Mouse (Mus musculus) liver, embryonic 14.5 days (tissue): ENCODE results near the gene Mrpl37. TPM values are rescaled to one million over a fixed set of nuclear protein-coding genes. Genes with fewer than 3 reads are reported as not detected.

Experiments
- ATAC-seq: fragments of 200-750 bp; cut with Nextera tagmentation; 2 replicates; pipeline ENCODE4 v1.8.0; 2017; ENCODE audit warnings: moderate number of reproducible peaks, mild to moderate bottlenecking, moderate library complexity; ENCODE audit not compliant: insufficient read depth
- DNase-seq, 3 experiments: peaks; one replicate each; pipeline ENCODE4 v3.0.0-alpha.2; 2012 to 2013; ENCODE audit warnings: low read depth in 3 of 3, low spot score in 3 of 3
- H3K27ac ChIP-seq: fragments of 300-500 bp; sonication (generic); 2 replicates; pipeline ENCODE4 v1.5.1; 2014; ENCODE audit warnings: moderate library complexity, mild to moderate bottlenecking, control low read depth, inconsistent platforms
- H3K27me3 ChIP-seq: fragments of 300-500 bp; sonication (generic); 2 replicates; pipeline ENCODE4 v1.6.1; 2014; ENCODE audit warnings: mild to moderate bottlenecking, low read length, moderate library complexity; ENCODE audit not compliant: control insufficient read depth, insufficient read depth
- H3K36me3 ChIP-seq: fragments of 300-500 bp; sonication (generic); replicated peaks from 2 replicates; pipeline ENCODE4 v1.6.1; 2014; ENCODE audit warnings: low read depth; ENCODE audit not compliant: control insufficient read depth, insufficient read depth
- H3K4me1 ChIP-seq, 2 experiments: fragments of 200-500 bp in 1 of 2; fragments of 300-500 bp in 1 of 2; sonication (generic) in 1 of 2; replicated peaks; 2 replicates each; pipeline ENCODE4 v1.6.1; 2012 to 2014; ENCODE audit warnings: antibody characterized with exemption in 1 of 2, inconsistent platforms in 1 of 2, low read length in 1 of 2; ENCODE audit not compliant: control insufficient read depth in 2 of 2, insufficient read depth in 2 of 2
- H3K4me2 ChIP-seq: fragments of 300-500 bp; sonication (generic); 2 replicates; pipeline ENCODE4 v1.6.1; 2014; ENCODE audit warnings: low read depth, mild to moderate bottlenecking, control low read depth, moderate library complexity
- H3K4me3 ChIP-seq, 2 experiments: fragments of 200-500 bp in 1 of 2; fragments of 300-500 bp in 1 of 2; sonication (generic) in 1 of 2; 2 replicates each; pipeline ENCODE4 v1.5.1; 2012 to 2014; ENCODE audit warnings: low read depth in 2 of 2, low read length in 2 of 2, mild to moderate bottlenecking in 2 of 2, control low read depth in 1 of 2, inconsistent platforms in 1 of 2, moderate library complexity in 1 of 2; ENCODE audit not compliant: insufficient read depth in 1 of 2
- H3K9ac ChIP-seq: fragments of 300-500 bp; sonication (generic); replicated peaks from 2 replicates; pipeline ENCODE4 v1.6.1; 2014; ENCODE audit warnings: mild to moderate bottlenecking, control low read depth, moderate library complexity
- H3K9me3 ChIP-seq: fragments of 300-500 bp; sonication (generic); 2 replicates; pipeline ENCODE4 v1.6.1; 2016; ENCODE audit warnings: low read length, mixed read lengths; ENCODE audit not compliant: control insufficient read depth
- CTCF ChIP-seq: IDR thresholded peaks from 2 replicates; pipeline ENCODE4 v1.5.1; 2016; ENCODE audit warnings: antibody characterized with exemption, low read depth, control low read depth
- EP300 ChIP-seq: IDR thresholded peaks from 2 replicates; pipeline ENCODE4 v1.6.1; 2016; ENCODE audit warnings: antibody characterized with exemption, low read depth
- WGBS: fragments of 180-500 bp; shearing (Covaris S2); extraction: QIAGEN DNeasy Blood & Tissue Kit; methylation state at CpG from one replicate; pipeline ENCODE4 v1.1.7; 2014; ENCODE audit not compliant: insufficient replicate concordance; 5-methylcytosine and 5-hydroxymethylcytosine counted together
- polyA plus RNA-seq, 2 experiments: library from polyadenylated mRNA; depleted of rRNA in 1 of 2; stranded (reverse) in 1 of 2; unstranded in 1 of 2; fragments of >200 nt; fragmentation: Nextera tagmentation in 1 of 2; extraction: Ambion mirVana in 1 of 2; gene quantifications; 2 replicates each; pipeline versions ENCODE4 v1.2.1 to v1.2.3; 2012 to 2014

Gene Mrpl37
- polyA plus RNA-seq, 2 experiments: 36.4 to 57.9 TPM

DNA sequence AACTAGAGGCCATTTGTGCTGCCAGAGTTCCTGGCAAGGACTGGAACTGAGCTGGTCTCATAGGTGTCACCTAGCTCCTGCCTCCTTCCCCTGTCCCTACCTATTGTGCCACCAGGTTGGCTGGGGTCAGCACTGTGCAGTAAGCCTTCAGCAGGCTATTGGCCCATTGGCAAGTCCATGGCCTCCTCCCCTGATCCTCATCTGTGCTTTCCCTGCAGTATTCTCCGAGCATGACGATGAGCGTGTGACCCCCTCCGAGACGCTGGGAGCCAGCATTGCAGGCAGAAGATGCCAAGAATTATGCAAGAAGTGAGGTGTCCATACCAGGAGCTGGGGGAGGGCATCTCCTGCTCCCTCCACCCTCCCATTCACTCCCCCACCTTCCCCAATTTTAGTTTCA lies 18.9 kb downstream of the Mrpl37 start:
- Histone ChIP-seq H3K4me1 (no peaks in the 10 kb centered on the region), H3K9ac (no peak overlapping the region), H3K27me3 (no peaks in the 10 kb centered on the region), H3K4me3 (no peak overlapping the region), H3K36me3 (peaks cover 35% of the 10 kb centered on the region), H3K27ac (no peak overlapping the region), H3K9me3 (no peaks in the 10 kb centered on the region), H3K4me2 (no peak overlapping the region)
- TF ChIP-seq CTCF (no peak), EP300 (no peak)
- DNase-seq (no peak), ATAC-seq (no peak)
- WGBS: 92% methylated on average over 5 of the region's 5 CpGs

DNA sequence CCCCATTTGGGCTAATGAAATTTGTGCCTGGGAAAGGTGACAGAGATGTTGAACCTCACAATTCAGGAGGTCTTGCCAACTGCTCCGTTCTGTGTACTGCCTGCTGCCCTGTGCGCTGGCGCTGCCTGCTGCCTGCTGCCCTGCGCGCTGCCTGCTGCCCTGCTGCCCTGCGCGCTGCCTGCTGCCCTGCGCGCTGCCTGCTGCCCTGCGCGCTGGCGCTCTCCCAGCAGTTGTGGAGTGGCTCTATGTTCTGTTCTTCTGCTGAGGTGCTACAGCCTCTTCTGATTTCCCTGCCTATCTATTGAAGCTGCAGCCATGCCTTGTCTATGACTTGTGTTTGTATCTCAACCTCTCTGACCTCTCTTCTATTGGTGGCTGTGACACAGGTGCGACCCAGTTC lies 21.5 kb downstream of the Mrpl37 start:
- H3K9ac ChIP-seq: no peak overlapping the region
- H3K4me1 ChIP-seq: no peaks in the 10 kb centered on the region
- H3K27ac ChIP-seq: no peak overlapping the region
- DNase-seq (no peak), ATAC-seq (no peak)
- H3K36me3 ChIP-seq: peaks cover 50% of the 10 kb centered on the region
- H3K9me3 ChIP-seq: no peaks in the 10 kb centered on the region
- no peak overlapping the region for H3K4me3 ChIP-seq
- no peaks in the 10 kb centered on the region for H3K27me3 ChIP-seq
- 90% methylated on average over 13 of the region's 13 CpGs for WGBS
- no peak overlapping the region for H3K4me2 ChIP-seq
- no peak for TF ChIP-seq EP300

- Histone ChIP-seq H3K27ac (no peak overlapping the region), H3K36me3 (peaks cover 57% of the 10 kb centered on the region), H3K4me1 (no peaks in the 10 kb centered on the region), H3K27me3 (no peaks in the 10 kb centered on the region), H3K9ac (no peak overlapping the region), H3K4me2 (no peak overlapping the region), H3K4me3 (no peak overlapping the region), H3K9me3 (no peaks in the 10 kb centered on the region)
- DNase-seq: no peak
- ATAC-seq: no peak
- WGBS: 63% methylated on average over 6 of the region's 6 CpGs
- TF ChIP-seq EP300: no peak
- no peak for TF ChIP-seq CTCF
These were observed 24.4 kb downstream of the Mrpl37 start for GRCm38 (mm10) chr4:107042304-107042703.

DNA sequence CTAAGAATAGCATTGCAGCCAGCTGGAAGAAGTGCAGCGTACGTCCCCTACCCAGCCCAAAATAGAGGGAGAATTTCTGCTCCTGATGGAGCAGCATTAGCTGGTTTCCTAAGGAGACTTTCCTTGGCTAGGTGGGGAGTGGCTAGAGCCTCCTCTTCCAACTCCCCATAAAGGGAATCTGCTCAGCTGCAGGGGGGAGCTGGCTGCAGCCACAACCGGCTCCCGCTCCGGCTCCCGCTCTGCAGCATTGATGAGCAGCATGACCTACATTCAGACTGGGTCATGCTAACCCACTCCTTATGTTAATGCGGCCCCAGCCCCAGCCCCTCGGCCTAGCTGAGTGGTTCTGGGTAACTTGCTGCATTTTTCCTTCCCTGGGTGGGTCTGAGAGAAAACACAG lies 27.4 kb downstream of the Mrpl37 start:
- no peak overlapping the region for H3K4me3 ChIP-seq
- H3K4me1 ChIP-seq: no peaks in the 10 kb centered on the region
- H3K4me2 ChIP-seq: no peak overlapping the region
- ATAC-seq (no peak), DNase-seq (no peak)
- no peaks in the 10 kb centered on the region for H3K9me3 ChIP-seq
- H3K27me3 ChIP-seq: no peaks in the 10 kb centered on the region
- no peak overlapping the region for H3K9ac ChIP-seq
- TF ChIP-seq CTCF: no peak
- TF ChIP-seq EP300: no peak
- H3K27ac ChIP-seq: no peak overlapping the region
- WGBS: 86% methylated on average over 8 of the region's 8 CpGs
- peaks cover 49% of the 10 kb centered on the region for H3K36me3 ChIP-seq

- Histone ChIP-seq H3K4me1 (no peaks in the 10 kb centered on the region), H3K27ac (no peak overlapping the region), H3K9me3 (no peaks in the 10 kb centered on the region), H3K4me2 (no peak overlapping the region), H3K27me3 (no peaks in the 10 kb centered on the region), H3K9ac (no peak overlapping the region), H3K36me3 (peaks cover 50% of the 10 kb centered on the region), H3K4me3 (no peak overlapping the region)
- DNase-seq (no peak), ATAC-seq (no peak)
- 84% methylated on average over 4 of the region's 4 CpGs for WGBS
- TF ChIP-seq EP300 (no peak), CTCF (no peak)
These were observed 28.4 kb downstream of the Mrpl37 start for GRCm38 (mm10) chr4:107038303-107038702.
